ENCODE assay signal across 16 mouse cellular contexts in the genomic region with DNA sequence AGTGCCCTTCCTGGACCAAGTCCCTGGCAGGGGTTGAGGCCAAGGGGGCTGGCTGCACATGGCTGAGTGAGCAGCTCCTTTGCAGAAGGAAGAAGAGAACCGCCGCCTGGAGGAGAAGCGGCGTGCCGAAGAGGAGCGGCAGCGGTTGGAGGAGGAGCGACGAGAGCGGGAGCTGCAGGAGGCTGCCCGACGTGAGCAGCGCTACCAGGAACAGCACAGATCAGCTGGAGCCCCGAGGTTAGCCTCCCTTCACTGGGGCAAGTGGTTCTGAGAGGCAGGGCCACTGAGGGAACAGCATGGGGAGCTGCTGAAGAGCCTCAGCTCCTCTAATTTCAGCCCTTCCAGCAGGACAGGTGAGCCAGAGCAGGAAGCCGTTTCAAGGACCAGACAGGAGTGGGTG. TPM values are rescaled to one million over a fixed set of nuclear protein-coding genes. Genes with fewer than 3 reads are reported as not detected.
"Had no signal": no experiment of that assay in that cellular context is flagged by ENCODE, and none has a peak within 500 bp of the region (broad histone marks: within the 10 kb centered on the region; RNA-seq: fewer than 3 reads in every experiment).

No protein-coding gene starts in this region.

- H3K27me3 ChIP-seq: limb, embryonic 12.5 days; limb, embryonic 15.5 days; midbrain, embryonic 13.5 days had no signal

- H3K4me2 ChIP-seq: limb, embryonic 12.5 days; limb, embryonic 15.5 days; liver, embryonic 11.5 days; lung, embryonic 14.5 days; midbrain, embryonic 13.5 days had no signal

- DNase-seq: kidney, adult 9 months; left cerebral cortex, postnatal 4 days; liver, postnatal 0 days; lung, embryonic 14.5 days; thymus, adult 2 months; thymus, postnatal 14 days; thymus, postnatal 4 days had no signal

- H3K4me3 ChIP-seq: limb, embryonic 12.5 days; limb, embryonic 15.5 days; midbrain, embryonic 13.5 days had no signal

- H3K27ac ChIP-seq: limb, embryonic 12.5 days; limb, embryonic 15.5 days; liver, embryonic 14.5 days; macrophage; midbrain, embryonic 13.5 days had no signal

- ATAC-seq: liver, postnatal 0 days; lung, postnatal 0 days; midbrain, embryonic 13.5 days had no signal

- H3K9ac ChIP-seq: limb, embryonic 12.5 days; limb, embryonic 15.5 days; liver, embryonic 14.5 days; liver, postnatal 0 days; lung, embryonic 14.5 days; midbrain, embryonic 13.5 days had no signal

- H3K9me3 ChIP-seq: limb, embryonic 12.5 days; limb, embryonic 15.5 days; midbrain, embryonic 13.5 days had no signal

- H3K4me1 ChIP-seq: midbrain, embryonic 13.5 days had no signal

RNA-seq across cellular contexts. Expression of a gene that starts 6.6 kb away (rescaled TPM):
- total RNA-seq: megakaryocyte, adult 5-6 weeks; midbrain, postnatal 0 days had no signal
- polyA plus RNA-seq: macrophage had no signal
